Mouse (Mus musculus): ENCODE measurements around the gene Plekha7. TPM values are rescaled to one million over a fixed set of nuclear protein-coding genes. Genes with fewer than 3 reads are reported as not detected.

Gene Plekha7
- total RNA-seq, 2 experiments from 2014 or later, result not detected

GRCm38 (mm10) chr7:116115216-116115930, 192.8 kb downstream of the Plekha7 start:
- no peak for ATAC-seq (replicated peaks; ENCODE audit: low FRiP score, poor library complexity, severe bottlenecking)

DNA sequence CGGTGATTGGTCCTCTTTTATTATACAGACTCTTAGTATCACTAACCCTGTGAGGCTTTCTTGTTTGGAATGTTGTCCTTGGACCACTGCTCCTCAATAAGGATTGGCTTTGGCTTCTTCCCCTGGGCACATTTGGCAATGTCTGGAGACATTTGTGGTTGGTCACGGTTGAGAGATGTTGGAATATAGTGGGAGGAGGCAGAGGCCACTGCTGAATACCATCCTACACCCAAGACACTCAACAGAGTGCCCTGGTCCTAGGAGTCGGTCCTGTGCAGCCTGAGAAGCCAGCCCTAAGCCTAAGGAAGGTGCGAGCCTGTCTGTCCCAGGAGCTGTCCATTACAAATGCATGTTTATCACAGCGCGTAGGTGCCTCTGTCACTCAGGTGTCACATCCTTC, 196.6 kb downstream of the Plekha7 start:
- no peak for ATAC-seq (replicated peaks; ENCODE audit: low FRiP score, poor library complexity, severe bottlenecking)

DNA sequence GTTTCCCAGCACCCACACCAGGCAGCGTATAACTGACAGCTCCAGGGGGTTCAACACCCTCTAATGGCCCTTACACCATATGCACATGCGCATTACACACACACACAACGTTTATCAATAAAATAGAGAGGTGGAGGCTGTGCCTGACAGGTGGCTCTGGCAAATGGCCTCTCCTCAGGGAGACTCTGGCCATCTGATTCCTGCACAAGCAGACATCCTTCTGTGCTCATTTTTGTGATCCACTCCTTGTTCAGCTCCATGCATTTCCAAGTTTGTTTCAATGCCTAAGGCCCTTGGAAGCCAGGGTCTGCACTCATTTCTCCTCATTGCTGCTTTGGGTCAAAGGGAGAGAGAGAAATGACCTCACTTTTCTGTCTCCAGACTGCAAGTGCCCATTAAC, 197.5 kb downstream of the Plekha7 start:
- ATAC-seq (replicated peaks; ENCODE audit: low FRiP score, poor library complexity, severe bottlenecking), result no peak

DNA sequence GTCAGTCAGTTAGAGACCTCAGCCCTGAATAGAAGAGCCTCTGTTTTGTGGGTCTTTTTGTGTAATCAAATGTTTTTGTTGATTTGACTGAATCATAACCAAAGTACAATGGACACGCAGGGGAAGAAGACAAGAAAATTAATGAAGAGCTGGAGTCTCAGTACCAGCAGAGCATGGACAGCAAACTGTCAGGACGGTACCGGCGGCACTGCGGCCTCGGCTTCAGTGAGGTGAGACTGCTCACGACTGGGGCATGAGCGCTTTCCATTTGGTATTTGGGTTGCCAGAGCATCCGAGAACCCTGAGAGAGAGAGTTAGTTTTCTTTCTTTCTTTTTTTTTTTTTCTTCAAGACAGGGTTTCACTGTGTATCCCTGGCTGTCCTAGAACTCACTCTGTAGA, 205.1 kb downstream of the Plekha7 start:
- no peak for ATAC-seq (replicated peaks; ENCODE audit: low FRiP score, poor library complexity, severe bottlenecking)

DNA sequence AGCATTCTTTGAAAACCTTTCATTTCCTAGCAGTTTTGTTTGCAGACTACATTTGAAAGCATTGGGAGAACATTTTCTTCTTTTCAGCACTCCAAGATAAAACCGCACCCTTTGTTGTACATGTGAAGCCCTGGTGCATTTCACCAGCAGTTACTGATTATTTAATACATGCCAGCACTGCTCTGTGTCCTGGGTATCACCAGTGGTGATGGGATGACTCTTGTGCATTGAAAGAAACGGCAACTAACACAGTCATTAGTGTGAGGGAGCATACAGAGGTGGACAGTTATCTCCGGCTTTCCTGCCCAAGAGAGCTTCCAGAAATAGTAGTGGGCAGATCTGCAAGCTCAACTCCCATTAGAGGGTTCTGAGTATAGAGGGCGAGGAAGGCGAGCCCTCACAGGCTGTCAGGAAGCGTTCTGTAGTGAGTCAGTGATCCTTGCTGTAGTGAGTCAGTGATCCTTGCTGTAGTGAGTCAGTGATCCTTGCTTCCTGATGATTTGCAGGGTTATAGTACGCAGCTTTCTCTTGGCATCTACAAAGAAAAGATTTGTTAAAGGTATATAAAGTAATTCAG, 208.1 kb downstream of the Plekha7 start:
- ATAC-seq (replicated peaks; ENCODE audit: low FRiP score, poor library complexity, severe bottlenecking), result no peak

DNA sequence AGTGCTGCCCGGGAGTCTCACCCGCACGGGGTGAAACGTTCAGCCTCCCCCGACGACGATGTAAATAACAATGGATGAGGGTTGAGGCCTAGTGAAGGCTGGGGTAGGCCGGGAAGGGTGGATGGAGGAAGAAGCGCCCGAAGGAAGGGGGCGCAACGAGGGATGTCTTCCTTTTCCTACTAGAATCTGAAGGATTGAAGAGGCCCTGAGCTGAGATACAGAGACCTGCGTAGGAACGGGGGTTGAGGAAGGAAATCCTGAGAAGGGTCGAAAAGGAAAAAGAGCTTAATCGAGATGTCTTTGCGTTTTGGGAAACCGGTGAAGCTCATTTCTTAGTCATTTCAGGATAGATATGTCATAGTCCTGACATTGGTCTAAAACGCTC, 214.7 kb downstream of the Plekha7 start:
- ATAC-seq (replicated peaks; ENCODE audit: low FRiP score, poor library complexity, severe bottlenecking), result peak; percentile 69

DNA sequence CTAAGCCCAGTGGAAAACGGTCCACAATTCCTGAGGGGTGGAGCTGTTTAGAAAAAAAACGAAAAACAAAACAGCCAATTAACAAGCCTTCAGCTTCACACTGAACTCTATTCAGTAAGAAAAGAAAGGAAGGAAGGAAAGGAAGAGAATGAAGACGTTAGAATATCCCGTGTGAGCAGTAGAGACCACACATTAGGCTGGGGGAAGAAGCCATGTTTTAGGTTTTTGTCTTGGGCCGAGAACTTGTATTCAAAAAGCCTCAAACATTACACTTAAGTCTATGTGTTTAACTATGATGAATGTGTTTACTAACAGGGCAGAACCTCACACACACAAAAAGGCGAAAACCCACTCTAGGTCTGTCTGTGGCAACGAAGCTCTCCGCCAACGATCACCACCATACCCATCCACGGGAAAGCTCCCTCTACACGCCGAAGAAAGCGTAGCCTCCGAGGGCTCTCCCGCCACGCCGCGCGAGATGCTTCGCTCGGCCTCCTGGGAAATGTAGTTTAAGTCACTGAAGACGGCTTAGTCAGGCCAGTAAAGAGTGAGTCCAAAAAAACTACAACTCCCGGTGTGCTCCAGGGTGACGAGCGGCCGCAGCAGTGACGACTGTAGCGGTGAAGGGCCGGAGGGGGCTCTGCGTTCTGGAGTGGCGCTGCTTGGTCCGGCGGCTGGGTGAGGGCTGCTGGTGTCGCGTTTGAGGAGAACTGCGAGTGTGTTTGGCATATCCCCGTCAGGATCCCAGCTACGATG, 215.3 kb downstream of the Plekha7 start:
- ATAC-seq (replicated peaks; ENCODE audit: low FRiP score, poor library complexity, severe bottlenecking), result peak; percentile 96

GRCm38 (mm10) chr7:116084366-116084765, 223.8 kb downstream of the Plekha7 start, which contains the start of gene Gm4353:
TSS of gene Gm4353 (minus strand) at chr7:116084635.
- peak; percentile 89 for ATAC-seq (replicated peaks; ENCODE audit: low FRiP score, poor library complexity, severe bottlenecking)

Other genes starting within 250 kb of the Plekha7 start
- not detected in 2 replicates for gene Gm4353, start 223.7 kb downstream of the Plekha7 start, total RNA-seq (2015; ENCODE audit: low replicate concordance)
- gene Gm4353, start 223.7 kb downstream of the Plekha7 start, total RNA-seq (2017; ENCODE audit: low replicate concordance), result 0.77 and 1.2 TPM in 2 replicates
- 417 TPM in 2 replicates for gene Rps13, start 25.8 kb upstream of the Plekha7 start, total RNA-seq (2015; ENCODE audit: low replicate concordance)
- gene Rps13, start 25.8 kb upstream of the Plekha7 start, total RNA-seq (2017; ENCODE audit: low replicate concordance), result 315 and 593 TPM in 2 replicates
- gene Pik3c2a, start 135.1 kb upstream of the Plekha7 start, total RNA-seq (2015; ENCODE audit: low replicate concordance), result 5.0 and 11.3 TPM in 2 replicates
- gene Pik3c2a, start 135.1 kb upstream of the Plekha7 start, total RNA-seq (2017; ENCODE audit: low replicate concordance), result 2.3 and 10.9 TPM in 2 replicates
- gene Nucb2, start 196.0 kb upstream of the Plekha7 start, total RNA-seq (2015; ENCODE audit: low replicate concordance), result 16.9 and 18.0 TPM in 2 replicates
- 11.5 and 18.5 TPM in 2 replicates for gene Nucb2, start 196.0 kb upstream of the Plekha7 start, total RNA-seq (2017; ENCODE audit: low replicate concordance)

Measured in erythroid progenitor cell, adult 5-6 weeks (primary cell).